Mouse (Mus musculus) bone marrow macrophage, adult 2 months (primary cell): ENCODE measurements around the gene Slc22a18.

Experiments
- CTCF ChIP-seq: IDR thresholded peaks from 2 replicates; pipeline ENCODE4 v1.5.1; 2012; ENCODE audit warnings: low read depth, mild to moderate bottlenecking, low read length, moderate library complexity
- POLR2A ChIP-seq: IDR thresholded peaks from 2 replicates; pipeline ENCODE4 v1.6.1; 2012; ENCODE audit warnings: mild to moderate bottlenecking, low read depth, low read length, borderline replicate concordance

DNA sequence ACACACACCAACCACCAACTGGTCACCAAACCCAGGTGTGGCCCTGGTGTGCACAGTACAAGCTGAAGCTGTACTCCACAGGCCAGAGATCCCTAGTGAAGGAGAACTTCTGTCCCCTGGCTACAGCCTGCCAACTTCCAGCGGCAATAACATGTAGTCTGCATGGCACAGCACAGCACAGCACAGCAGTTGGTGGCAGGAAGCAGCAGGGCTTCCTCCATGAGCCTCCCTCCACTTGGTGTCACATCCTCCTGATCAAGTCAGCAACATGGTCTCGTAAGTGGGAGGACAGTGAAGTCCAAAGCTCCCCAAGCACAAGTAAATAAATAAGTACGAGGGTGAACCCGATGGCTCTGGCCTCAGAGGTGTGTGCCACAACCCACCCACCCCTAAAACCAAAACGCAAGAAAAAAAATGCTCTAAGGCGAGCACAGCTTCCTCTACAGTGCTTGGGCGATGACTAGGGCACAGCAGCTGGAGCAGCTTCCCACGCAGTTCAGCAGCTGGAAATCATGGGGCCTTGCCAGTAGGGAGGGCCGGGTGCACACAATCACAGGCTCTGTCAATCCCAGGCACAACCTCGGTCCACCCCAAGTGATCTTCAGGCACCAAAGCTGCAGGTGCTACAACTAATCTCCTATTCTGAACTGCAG lies 40.4 kb downstream of the Slc22a18 start:
- TF ChIP-seq POLR2A (no peak), CTCF (no peak)
